Mouse (Mus musculus) hematopoietic stem cell, adult 5-6 weeks (primary cell): ENCODE results near the gene Hsd17b14. TPM values are rescaled to one million over a fixed set of nuclear protein-coding genes. Genes with fewer than 3 reads are reported as not detected.
"Not testable (repeated sequence)": the region's sequence is repeated elsewhere in the genome, so short reads cannot be mapped to it uniquely, and the experiment has no call there.

Experiments
- ATAC-seq, 2 experiments: fragments of 125-278 bp in 1 of 2; replicated peaks in 1 of 2; 2 replicates each; pipeline ENCODE4 v1.8.0; 2016 to 2017; ENCODE audit warnings: inconsistent platforms in 2 of 2, mild to moderate bottlenecking in 2 of 2, moderate number of reproducible peaks in 2 of 2, low read depth in 1 of 2, moderate TSS enrichment in 1 of 2; ENCODE audit not compliant: low FRiP score in 2 of 2, poor library complexity in 2 of 2, severe bottlenecking in 2 of 2, insufficient read depth in 1 of 2, low TSS enrichment in 1 of 2
- total RNA-seq: library from RNA; stranded (forward); fragments of 172-1452, 232-1000 nt; gene quantifications from 2 replicates; pipeline ENCODE4 v1.2.3, GENCODE M21; 2017

Gene Hsd17b14
- total RNA-seq = not detected in 2 replicates

- no peak for ATAC-seq
These were observed at the start of gene Hsd17b14 for GRCm38 (mm10) chr7:45554744-45555143. Gene Hsd17b14 (plus strand): TSS chr7:45554893.

- no peak for ATAC-seq
These were observed 47.1 kb upstream of the Hsd17b14 start for GRCm38 (mm10) chr7:45507583-45507982.

GRCm38 (mm10) chr7:45508561-45508960 is 46.1 kb upstream of the Hsd17b14 start:
- ATAC-seq = no peak; a peak in 1 of 4 replicates

GRCm38 (mm10) chr7:45509181-45509882 is 45.4 kb upstream of the Hsd17b14 start:
- ATAC-seq = peak in 1 of 2 experiments; percentile 26; a peak in 2 of 4 replicates

- ATAC-seq = peak; percentile 84 to 93
These were observed 44.5 kb upstream of the Hsd17b14 start, which contains the start of gene Nucb1 for GRCm38 (mm10) chr7:45509912-45510787. Gene Nucb1 (minus strand): TSS chr7:45510406.

- no peak for ATAC-seq
These were observed 40.3 kb upstream of the Hsd17b14 start for GRCm38 (mm10) chr7:45514411-45514810.

GRCm38 (mm10) chr7:45515436-45515835 is 39.3 kb upstream of the Hsd17b14 start:
- ATAC-seq = no peak

GRCm38 (mm10) chr7:45516846-45517245 is 37.8 kb upstream of the Hsd17b14 start:
- ATAC-seq = not testable (repeated sequence)

- no peak for ATAC-seq
These were observed 36.1 kb upstream of the Hsd17b14 start for GRCm38 (mm10) chr7:45518618-45519017.

GRCm38 (mm10) chr7:45519345-45520120 is 35.2 kb upstream of the Hsd17b14 start:
- no peak for ATAC-seq

GRCm38 (mm10) chr7:45520605-45521004 is 34.1 kb upstream of the Hsd17b14 start:
- no peak for ATAC-seq

GRCm38 (mm10) chr7:45521728-45522184 is 32.9 kb upstream of the Hsd17b14 start:
- peak; percentile 49 to 72 for ATAC-seq

- ATAC-seq = no peak
These were observed 32.4 kb upstream of the Hsd17b14 start for GRCm38 (mm10) chr7:45522194-45522752.

- no peak for ATAC-seq
These were observed 31.6 kb upstream of the Hsd17b14 start for GRCm38 (mm10) chr7:45522957-45523676.

GRCm38 (mm10) chr7:45523678-45524170 is 31.0 kb upstream of the Hsd17b14 start:
- ATAC-seq = no peak

GRCm38 (mm10) chr7:45524841-45525621 is 29.7 kb upstream of the Hsd17b14 start:
- ATAC-seq = peak; percentile 24 to 34; a peak in 1 of 4 replicates
